Mouse (Mus musculus) MN1 (cell line): Measurements from ENCODE around the gene Dpp8.
"Not testable (repeated sequence)": the region's sequence is repeated elsewhere in the genome, so short reads cannot be mapped to it uniquely, and the experiment has no call there.

Source experiments
- DNase-seq: peaks from one replicate; pipeline ENCODE4 v3.0.0-alpha.2; 2016; ENCODE audit warnings: low spot score

Dpp8 gene

GRCm38 (mm10) chr9:65032269-65033108, at the start of gene Dpp8:
Dpp8 (plus strand) TSS chr9:65032414.
- peak; percentile 95 for DNase-seq

- DNase-seq: peak; percentile 66
Measured at GRCm38 (mm10) chr9:64985037-64985794, 47.0 kb upstream of the Dpp8 start.

GRCm38 (mm10) chr9:64985807-64986206, 46.4 kb upstream of the Dpp8 start:
- no peak for DNase-seq

- DNase-seq: no peak
Measured at GRCm38 (mm10) chr9:64987651-64988050, 44.6 kb upstream of the Dpp8 start.

GRCm38 (mm10) chr9:64988443-64988842, 43.8 kb upstream of the Dpp8 start:
- DNase-seq: no peak

GRCm38 (mm10) chr9:64990291-64990690, 41.9 kb upstream of the Dpp8 start:
- DNase-seq: no peak

- not testable (repeated sequence) for DNase-seq
Measured at GRCm38 (mm10) chr9:64995464-64995863, 36.8 kb upstream of the Dpp8 start.

GRCm38 (mm10) chr9:65001481-65001880, 30.7 kb upstream of the Dpp8 start:
- no peak for DNase-seq

GRCm38 (mm10) chr9:65005737-65006136, 26.5 kb upstream of the Dpp8 start:
- DNase-seq: no peak

- peak; percentile 47 for DNase-seq
Measured at GRCm38 (mm10) chr9:65010632-65011031, 21.6 kb upstream of the Dpp8 start.

- peak; percentile 39 for DNase-seq
Measured at GRCm38 (mm10) chr9:65011304-65011703, 20.9 kb upstream of the Dpp8 start.

- peak; percentile 55 for DNase-seq
Measured at GRCm38 (mm10) chr9:65015461-65016222, 16.6 kb upstream of the Dpp8 start.

- no peak for DNase-seq
Measured at GRCm38 (mm10) chr9:65016241-65016977, 15.8 kb upstream of the Dpp8 start.

- peak; percentile 61 for DNase-seq
Measured at GRCm38 (mm10) chr9:65016978-65017827, 15.0 kb upstream of the Dpp8 start.

GRCm38 (mm10) chr9:65017896-65018295, 14.3 kb upstream of the Dpp8 start:
- peak; percentile 25 for DNase-seq

GRCm38 (mm10) chr9:65018588-65019121, 13.6 kb upstream of the Dpp8 start:
- DNase-seq: no peak

- no peak for DNase-seq
Measured at GRCm38 (mm10) chr9:65019146-65019545, 13.1 kb upstream of the Dpp8 start.

GRCm38 (mm10) chr9:65020128-65020527, 12.1 kb upstream of the Dpp8 start:
- no peak for DNase-seq

- DNase-seq: peak; percentile 93
Measured at GRCm38 (mm10) chr9:65020991-65021886, 11.0 kb upstream of the Dpp8 start, which contains the start of gene Hacd3. Hacd3 (minus strand) TSS chr9:65021693.
